Mouse (Mus musculus) c-Kit-positive CD71-positive TER-119-negative erythroid progenitor cells, embryonic 14.5 days (primary cell): ENCODE measurements around the gene Stx8.

Experiments
- DNase-seq: peaks from one replicate; pipeline ENCODE4 v3.0.0-alpha.2; 2013; ENCODE audit warnings: low read depth

The Stx8 gene

GRCm38 (mm10) chr11:68199801-68200423 is 233.9 kb downstream of the Stx8 start:
- no peak for DNase-seq

DNA sequence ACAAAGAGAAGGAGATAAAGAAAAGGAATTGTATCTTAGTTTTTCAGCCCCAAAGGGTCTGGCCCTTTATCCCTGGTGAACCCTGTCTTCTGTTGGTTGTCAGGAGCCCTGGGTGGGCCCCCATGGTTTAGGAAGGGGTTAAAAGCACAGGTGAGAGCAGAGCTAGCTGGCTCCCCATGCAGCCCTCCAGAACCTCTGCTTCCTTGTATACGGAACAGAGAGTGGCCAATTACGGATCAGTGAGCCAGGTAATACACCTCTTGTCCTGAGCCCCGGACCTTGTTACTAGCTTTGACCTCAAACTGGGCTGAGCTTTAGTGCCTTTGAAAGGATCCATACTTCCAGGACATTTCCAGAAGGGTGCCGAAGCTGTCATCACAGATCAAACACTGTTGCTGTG is 234.5 kb downstream of the Stx8 start:
- no peak for DNase-seq

GRCm38 (mm10) chr11:68201063-68201462 is 235.1 kb downstream of the Stx8 start:
- DNase-seq = no peak

GRCm38 (mm10) chr11:68201811-68202459 is 235.9 kb downstream of the Stx8 start:
- no peak for DNase-seq

DNA sequence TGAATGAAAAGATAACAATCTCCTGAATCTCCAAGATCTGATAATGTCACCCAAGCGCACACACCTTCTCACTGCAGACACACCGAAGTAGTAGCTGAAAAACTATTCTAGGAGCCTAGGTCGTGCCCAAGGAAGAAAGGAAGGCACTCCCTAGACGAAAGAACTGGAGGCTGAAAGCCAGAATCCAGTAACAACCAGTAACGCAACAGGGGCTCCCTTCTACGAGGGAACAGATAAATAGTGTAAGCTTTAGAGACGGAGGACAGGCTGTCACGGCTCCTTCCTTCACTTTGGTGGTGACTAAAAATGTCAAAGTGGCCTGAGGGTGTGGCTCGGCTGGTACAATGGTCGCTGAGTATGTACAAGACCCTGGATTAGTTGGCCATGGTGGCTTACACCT is 236.6 kb downstream of the Stx8 start:
- no peak for DNase-seq

- no peak for DNase-seq
These were observed 237.8 kb downstream of the Stx8 start for GRCm38 (mm10) chr11:68203658-68204315.

GRCm38 (mm10) chr11:68204407-68204806 is 238.4 kb downstream of the Stx8 start:
- DNase-seq = no peak

- no peak for DNase-seq
These were observed 239.7 kb downstream of the Stx8 start for GRCm38 (mm10) chr11:68205572-68206229.

GRCm38 (mm10) chr11:68208023-68208422 is 242.0 kb downstream of the Stx8 start:
- no peak for DNase-seq

GRCm38 (mm10) chr11:68208582-68208981 is 242.6 kb downstream of the Stx8 start:
- DNase-seq = no peak

- no peak for DNase-seq
These were observed 243.5 kb downstream of the Stx8 start for GRCm38 (mm10) chr11:68209506-68209905.

DNA sequence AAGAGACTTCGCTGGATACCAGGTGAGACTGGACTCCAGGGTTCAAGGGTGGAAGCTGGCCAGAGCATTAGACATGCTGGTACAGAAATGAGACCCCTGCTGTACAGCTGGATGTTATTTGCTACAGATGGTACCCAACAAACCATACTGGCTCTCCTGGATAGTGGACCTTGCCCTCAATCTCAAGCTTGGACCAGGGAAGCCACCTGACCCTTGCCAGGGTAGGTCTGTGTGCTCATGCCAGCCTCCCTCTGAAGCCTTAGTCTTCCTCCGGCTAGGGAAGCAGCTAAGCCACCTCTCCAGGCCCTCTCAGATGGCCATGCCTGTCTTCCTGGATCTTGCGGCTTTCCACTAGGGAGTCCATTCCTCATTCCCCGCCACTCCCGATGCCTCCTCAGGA is 244.7 kb downstream of the Stx8 start:
- DNase-seq = no peak

- DNase-seq = no peak
These were observed 246.1 kb downstream of the Stx8 start for GRCm38 (mm10) chr11:68211924-68212578.

- no peak for DNase-seq
These were observed 247.9 kb downstream of the Stx8 start for GRCm38 (mm10) chr11:68213896-68214295.

- no peak for DNase-seq
These were observed 248.7 kb downstream of the Stx8 start for GRCm38 (mm10) chr11:68214496-68215205.

DNA sequence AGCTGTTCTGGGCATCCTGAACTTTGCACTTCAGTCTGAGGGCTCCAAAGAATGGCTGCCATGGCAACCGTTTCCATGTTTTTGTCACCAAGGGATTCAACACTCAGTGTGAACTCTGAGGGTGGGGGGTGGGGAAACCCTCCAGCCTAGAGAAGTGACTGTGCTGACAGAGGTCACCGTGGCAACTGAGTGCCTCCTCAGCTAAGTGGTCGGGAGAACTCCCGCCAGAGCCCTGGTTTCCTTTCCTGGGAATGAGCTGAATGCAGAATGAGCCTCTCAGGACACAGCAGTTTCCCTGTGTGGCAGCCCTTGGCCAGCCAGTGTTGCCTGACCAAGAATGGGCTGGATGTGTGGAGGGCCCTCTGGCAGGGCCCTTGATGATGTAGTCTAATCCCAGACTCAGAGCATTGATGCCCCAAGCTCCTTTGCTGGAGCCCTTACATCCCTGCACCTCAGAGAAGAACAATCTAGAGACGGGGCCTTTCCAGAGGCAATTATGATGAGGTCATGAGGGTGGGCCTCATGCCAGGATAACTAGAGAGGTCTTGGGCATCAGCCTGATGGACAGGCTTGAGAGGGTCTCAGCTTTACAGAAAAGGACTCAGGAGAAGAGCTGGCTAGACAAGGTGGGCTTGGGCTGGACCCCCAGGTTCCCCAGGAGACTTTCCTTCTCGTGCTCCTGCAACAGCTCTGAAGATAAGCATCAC is 249.4 kb downstream of the Stx8 start:
- no peak for DNase-seq

GRCm38 (mm10) chr11:68216041-68216440 is 250.0 kb downstream of the Stx8 start:
- DNase-seq = no peak

DNA sequence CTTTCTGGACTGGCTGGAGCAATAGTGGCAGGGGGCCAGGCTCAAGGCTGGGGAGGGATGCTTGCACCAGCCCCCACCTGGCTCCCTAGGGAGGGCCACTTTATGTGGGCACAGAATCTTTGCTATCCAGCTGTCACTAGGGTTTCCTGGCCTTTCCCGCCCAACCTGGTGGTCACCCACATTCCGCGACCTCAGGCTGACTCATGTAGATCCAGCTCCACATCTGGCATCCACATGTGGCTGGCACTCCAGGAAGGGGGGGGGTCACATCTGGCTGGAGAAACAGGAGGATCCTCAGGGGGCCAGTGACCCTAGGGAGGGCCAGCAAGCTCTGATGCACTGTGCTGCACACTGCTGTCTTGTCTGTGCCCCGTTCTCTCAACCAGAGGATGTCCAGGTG is 254.7 kb downstream of the Stx8 start:
- DNase-seq = no peak

DNA sequence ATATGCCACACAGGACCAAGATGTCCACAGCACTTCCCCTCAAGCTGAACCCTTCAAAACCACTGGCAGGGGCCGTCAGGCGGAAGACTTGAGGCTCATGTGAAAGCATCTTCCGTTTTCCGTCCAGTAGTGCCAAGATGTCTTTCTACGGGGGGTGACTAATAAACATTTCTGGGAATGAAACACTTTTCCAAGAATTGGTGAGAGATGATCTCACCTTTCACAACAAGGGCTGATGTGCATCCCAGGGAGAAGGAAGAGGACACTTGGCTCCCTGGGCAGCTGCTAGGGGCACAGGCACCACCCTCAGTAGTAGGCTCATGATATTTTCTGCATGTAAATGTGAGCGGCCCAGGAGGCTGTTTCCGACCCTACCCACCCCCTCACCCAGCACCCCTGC is 256.2 kb downstream of the Stx8 start:
- DNase-seq = no peak

DNA sequence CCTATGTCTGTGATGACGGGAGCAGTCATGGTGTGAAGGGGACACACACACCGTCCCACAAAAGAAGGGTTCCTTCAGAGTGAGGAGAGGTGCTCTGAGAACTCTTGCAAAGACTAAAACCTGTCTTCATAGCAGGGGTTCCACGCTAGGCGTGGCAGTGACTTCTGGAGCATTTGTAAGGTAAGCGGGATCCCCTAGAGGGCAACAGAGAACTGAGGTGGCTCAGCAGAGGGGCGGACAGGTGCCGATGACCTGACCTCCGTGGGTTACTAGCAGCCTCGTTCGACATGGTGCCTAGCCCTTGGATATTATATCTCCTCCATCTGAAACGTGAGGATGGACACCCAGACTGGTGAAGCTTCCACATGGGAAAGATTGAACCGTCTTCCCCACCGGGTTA is 257.1 kb downstream of the Stx8 start:
- no peak for DNase-seq

DNA sequence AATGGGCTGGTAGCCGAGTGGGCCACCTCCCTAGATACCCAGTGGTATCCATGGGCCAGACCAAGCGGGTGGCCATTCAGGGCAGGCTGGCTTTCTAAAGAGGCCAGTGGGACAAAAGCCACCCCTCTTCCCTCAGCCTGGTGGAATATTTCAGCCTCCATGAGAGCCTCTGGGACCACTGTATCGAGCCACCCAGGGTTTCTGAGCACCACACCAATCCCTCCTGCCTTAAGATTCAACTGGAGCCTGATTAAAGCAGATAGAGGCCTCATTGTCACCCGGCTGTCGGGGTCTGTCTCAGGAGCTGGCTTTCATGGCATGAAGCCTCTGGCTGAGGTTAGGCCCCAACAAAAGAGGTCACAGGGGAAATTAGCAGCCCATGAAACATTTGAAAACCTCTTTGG is 260.7 kb downstream of the Stx8 start:
- DNase-seq = no peak
